Mouse (Mus musculus): Measurements from ENCODE around the gene Slco4c1.

Slco4c1 gene

GRCm38 (mm10) chr1:96770283-96770682, 101.7 kb downstream of the Slco4c1 start:
- no peak for DNase-seq (ENCODE audit: low spot score)

GRCm38 (mm10) chr1:96768264-96768663, 103.7 kb downstream of the Slco4c1 start:
- DNase-seq (ENCODE audit: low spot score): no peak

DNA sequence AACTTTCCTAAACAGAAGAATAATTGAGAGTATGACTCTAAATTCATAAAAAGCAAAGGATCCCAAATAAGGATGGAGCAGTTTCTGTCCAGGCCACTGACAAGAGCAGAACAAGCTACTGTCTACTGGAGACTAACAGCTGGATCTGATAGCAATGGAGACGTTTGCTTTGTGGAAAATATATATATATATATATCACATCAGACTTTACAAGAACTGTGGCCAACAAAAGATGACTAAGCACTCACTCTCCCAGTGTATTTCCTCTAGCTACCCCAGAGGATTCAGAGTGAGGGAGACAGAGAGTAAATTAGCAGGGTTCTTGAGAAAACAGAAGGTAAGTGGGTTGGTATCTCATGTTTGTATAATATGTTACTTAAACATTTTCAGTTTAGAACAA, 105.4 kb downstream of the Slco4c1 start:
- no peak for DNase-seq (ENCODE audit: low spot score)

Data from T-cell, adult 2 months (primary cell).